Mouse (Mus musculus) forebrain, embryonic 15.5 days (tissue): ENCODE results near the gene Rarres2. TPM values are rescaled to one million over a fixed set of nuclear protein-coding genes. Genes with fewer than 3 reads are reported as not detected.
A peak's percentile ranks its signal among the peaks of the same experiment; 100 is the strongest.

Source experiments
- ATAC-seq: fragments of 200-750 bp; cut with Nextera tagmentation; replicated peaks from 2 replicates; pipeline ENCODE4 v1.8.0; 2017; ENCODE audit warnings: mild to moderate bottlenecking, moderate TSS enrichment, moderate library complexity
- H3K27ac ChIP-seq: fragments of 300-500 bp; sonication (generic); replicated peaks from 2 replicates; pipeline ENCODE4 v1.5.1; 2015; ENCODE audit warnings: mild to moderate bottlenecking, inconsistent platforms
- H3K27me3 ChIP-seq: fragments of 300-500 bp; sonication (generic); 2 replicates; pipeline ENCODE4 v1.6.1; 2015; ENCODE audit warnings: inconsistent platforms
- H3K36me3 ChIP-seq: fragments of 300-500 bp; sonication (generic); 2 replicates; pipeline ENCODE4 v1.6.1; 2015; ENCODE audit warnings: mild to moderate bottlenecking, inconsistent platforms
- H3K4me1 ChIP-seq: fragments of 300-500 bp; sonication (generic); 2 replicates; pipeline ENCODE4 v1.6.1; 2015; ENCODE audit warnings: inconsistent platforms
- H3K4me2 ChIP-seq: fragments of 300-500 bp; sonication (generic); replicated peaks from 2 replicates; pipeline ENCODE4 v1.6.1; 2015; ENCODE audit warnings: mild to moderate bottlenecking, inconsistent platforms
- H3K4me3 ChIP-seq: fragments of 300-500 bp; sonication (generic); 2 replicates; pipeline ENCODE4 v1.5.1; 2015; ENCODE audit warnings: mild to moderate bottlenecking, inconsistent platforms
- H3K9ac ChIP-seq: fragments of 300-500 bp; sonication (generic); replicated peaks from 2 replicates; pipeline ENCODE4 v1.6.1; 2015; ENCODE audit warnings: mild to moderate bottlenecking, inconsistent platforms
- H3K9me3 ChIP-seq: fragments of 300-500 bp; sonication (generic); 2 replicates; pipeline ENCODE4 v1.6.1; 2016; ENCODE audit warnings: inconsistent platforms
- WGBS: fragments of 180-500 bp; shearing (Covaris S2); methylation state at CpG from one replicate; pipeline ENCODE4 v1.1.7; 2015; ENCODE audit warnings: mixed read lengths; 5-methylcytosine and 5-hydroxymethylcytosine counted together
- polyA plus RNA-seq: library from polyadenylated mRNA; unstranded; fragments of >200 nt; fragmentation: Nextera tagmentation; extraction: Ambion mirVana; gene quantifications from 2 replicates; pipeline ENCODE4 v1.2.1, GENCODE M21; 2015

The Rarres2 gene
- polyA plus RNA-seq, 1 experiment from 2014 or later, result 3.0 TPM

DNA sequence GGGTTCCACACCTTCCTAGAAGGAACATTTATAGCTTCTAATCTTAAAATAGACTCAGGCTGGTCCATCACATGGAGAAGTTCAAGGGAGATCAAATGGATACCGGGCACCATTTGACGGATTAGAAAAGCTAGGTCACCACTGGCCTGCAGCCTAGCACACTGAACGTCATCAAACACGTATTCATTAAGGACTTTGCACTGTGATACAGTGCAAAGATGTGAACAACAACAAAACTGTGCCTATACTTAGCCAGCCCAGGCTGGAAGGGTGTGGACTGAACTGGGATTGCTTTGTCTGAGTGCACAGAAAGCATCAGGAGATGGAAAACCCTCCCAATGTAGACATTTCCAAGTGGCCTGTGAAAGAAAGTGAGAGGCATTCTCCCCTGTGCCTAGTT is 18.8 kb downstream of the Rarres2 start:
- Histone ChIP-seq H3K4me2 (peak overlapping the region; percentile 79), H3K27ac (peak overlapping the region; percentile 100), H3K9me3 (no peaks in the 10 kb centered on the region), H3K4me1 (peaks cover 18% of the 10 kb centered on the region), H3K4me3 (peak overlapping the region; percentile 62), H3K9ac (peak overlapping the region; percentile 86), H3K36me3 (no peaks in the 10 kb centered on the region), H3K27me3 (no peaks in the 10 kb centered on the region)
- WGBS, result 72% methylated on average over 4 of the region's 4 CpGs
- ATAC-seq, result peak; percentile 21

GRCm38 (mm10) chr6:48552918-48553317 is 19.7 kb downstream of the Rarres2 start:
- no peak overlapping the region for H3K4me3 ChIP-seq
- no peak overlapping the region for H3K9ac ChIP-seq
- H3K9me3 ChIP-seq, result no peaks in the 10 kb centered on the region
- no peaks in the 10 kb centered on the region for H3K36me3 ChIP-seq
- no peaks in the 10 kb centered on the region for H3K27me3 ChIP-seq
- H3K4me2 ChIP-seq, result no peak overlapping the region
- WGBS, result 74% methylated on average over 4 of the region's 4 CpGs
- H3K4me1 ChIP-seq, result peaks cover 18% of the 10 kb centered on the region
- 0 out of 2 replicates have a peak overlapping the region, but pooled peaks have one; percentile 100 for H3K27ac ChIP-seq
- ATAC-seq, result no peak

- 89% methylated on average over 6 of the region's 6 CpGs for WGBS
- Histone ChIP-seq H3K27ac (no peak overlapping the region), H3K36me3 (no peaks in the 10 kb centered on the region), H3K9me3 (no peaks in the 10 kb centered on the region), H3K4me1 (no peaks in the 10 kb centered on the region), H3K27me3 (no peaks in the 10 kb centered on the region), H3K4me2 (no peak overlapping the region), H3K9ac (no peak overlapping the region), H3K4me3 (no peak overlapping the region)
- ATAC-seq, result no peak
Measured at GRCm38 (mm10) chr6:48548314-48548713, 24.3 kb downstream of the Rarres2 start.

DNA sequence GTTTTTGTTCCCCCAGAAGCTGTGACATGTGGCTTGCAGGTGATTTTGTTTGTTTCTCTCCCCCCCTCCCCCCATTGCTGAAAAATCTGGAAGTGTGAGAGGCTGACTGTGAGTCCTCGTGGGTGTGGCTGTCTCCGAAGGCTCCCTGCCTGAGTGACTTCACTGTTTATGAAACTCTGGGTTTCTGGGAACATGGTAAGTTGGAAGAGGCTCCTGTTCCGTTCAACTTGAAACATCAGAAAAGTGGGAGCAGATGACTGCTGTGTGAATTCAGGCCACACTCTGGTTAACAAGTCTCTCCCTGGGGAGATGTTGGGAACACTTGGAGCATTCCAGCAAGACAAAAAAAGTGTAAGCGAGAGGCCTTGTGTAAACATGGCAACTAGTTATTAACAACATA is 25.7 kb downstream of the Rarres2 start:
- ATAC-seq, result no peak
- Histone ChIP-seq H3K27me3 (no peaks in the 10 kb centered on the region), H3K27ac (no peak overlapping the region), H3K9ac (no peak overlapping the region), H3K4me3 (no peak overlapping the region), H3K9me3 (no peaks in the 10 kb centered on the region), H3K4me2 (no peak overlapping the region), H3K4me1 (no peaks in the 10 kb centered on the region), H3K36me3 (no peaks in the 10 kb centered on the region; the same call in 1 of the 2 replicates)
- 79% methylated on average over 4 of the region's 4 CpGs for WGBS

DNA sequence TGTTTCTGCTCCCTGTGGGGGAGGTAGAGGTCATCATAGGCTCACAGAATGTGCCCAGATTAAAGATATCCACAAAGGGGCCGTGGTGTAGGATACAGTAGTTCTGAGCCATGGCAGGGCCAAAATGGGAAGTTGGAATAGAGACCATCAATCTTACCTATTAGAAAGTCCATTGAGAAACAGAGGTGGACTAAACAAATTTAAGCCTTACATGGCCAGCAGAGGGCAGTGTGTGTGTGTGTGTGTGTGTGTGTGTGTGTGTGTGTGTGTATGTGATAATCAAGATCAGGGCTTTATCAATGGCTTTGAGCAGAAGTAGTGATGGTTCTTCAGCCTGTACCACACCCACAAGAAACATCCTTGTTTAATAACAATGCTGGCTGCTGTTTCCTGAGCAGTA is 26.3 kb downstream of the Rarres2 start:
- Histone ChIP-seq H3K4me1 (no peaks in the 10 kb centered on the region), H3K27ac (no peak overlapping the region), H3K27me3 (no peaks in the 10 kb centered on the region), H3K9ac (no peak overlapping the region), H3K9me3 (no peaks in the 10 kb centered on the region), H3K36me3 (peaks cover 2% of the 10 kb centered on the region; the same call in 1 of the 2 replicates), H3K4me2 (no peak overlapping the region), H3K4me3 (no peak overlapping the region)
- WGBS, result 62% methylated on average over 1 of the region's 1 CpGs
- ATAC-seq, result no peak

- H3K36me3 ChIP-seq, result peaks cover 12% of the 10 kb centered on the region; the same call in 1 of the 2 replicates
- no peaks in the 10 kb centered on the region for H3K9me3 ChIP-seq
- H3K27me3 ChIP-seq, result no peaks in the 10 kb centered on the region
- H3K4me3 ChIP-seq, result no peak overlapping the region
- ATAC-seq, result no peak
- H3K27ac ChIP-seq, result no peak overlapping the region
- H3K4me1 ChIP-seq, result no peaks in the 10 kb centered on the region
- 88% methylated on average over 5 of the region's 5 CpGs for WGBS
- H3K9ac ChIP-seq, result no peak overlapping the region
- no peak overlapping the region for H3K4me2 ChIP-seq
Measured at GRCm38 (mm10) chr6:48545251-48545650, 27.3 kb downstream of the Rarres2 start.

DNA sequence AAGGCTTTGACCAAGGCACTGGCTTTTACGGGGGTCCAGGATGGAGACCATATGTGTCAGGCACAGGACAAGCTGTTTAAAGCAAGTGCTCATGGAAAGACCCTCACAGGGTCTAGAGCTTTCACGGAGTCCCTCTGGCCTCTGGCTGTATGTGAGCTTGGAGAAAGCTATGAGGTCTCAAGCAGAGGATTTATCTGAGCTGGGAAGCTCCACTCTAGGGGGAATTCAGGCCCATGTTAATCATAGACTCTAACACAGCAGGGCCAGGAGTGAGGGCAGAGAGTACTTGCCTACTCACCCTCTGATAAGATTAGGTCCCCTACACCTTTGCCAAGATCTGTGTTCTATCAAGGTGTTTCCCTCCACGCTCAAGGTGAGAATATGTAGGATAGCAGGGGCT is 30.0 kb downstream of the Rarres2 start:
- Histone ChIP-seq H3K4me2 (no peak overlapping the region), H3K27ac (no peak overlapping the region), H3K4me1 (peaks cover 19% of the 10 kb centered on the region), H3K4me3 (no peak overlapping the region), H3K9ac (no peak overlapping the region), H3K9me3 (no peaks in the 10 kb centered on the region), H3K36me3 (peaks cover 17% of the 10 kb centered on the region), H3K27me3 (no peaks in the 10 kb centered on the region)
- no peak for ATAC-seq
- 94% methylated on average over 3 of the region's 3 CpGs for WGBS

DNA sequence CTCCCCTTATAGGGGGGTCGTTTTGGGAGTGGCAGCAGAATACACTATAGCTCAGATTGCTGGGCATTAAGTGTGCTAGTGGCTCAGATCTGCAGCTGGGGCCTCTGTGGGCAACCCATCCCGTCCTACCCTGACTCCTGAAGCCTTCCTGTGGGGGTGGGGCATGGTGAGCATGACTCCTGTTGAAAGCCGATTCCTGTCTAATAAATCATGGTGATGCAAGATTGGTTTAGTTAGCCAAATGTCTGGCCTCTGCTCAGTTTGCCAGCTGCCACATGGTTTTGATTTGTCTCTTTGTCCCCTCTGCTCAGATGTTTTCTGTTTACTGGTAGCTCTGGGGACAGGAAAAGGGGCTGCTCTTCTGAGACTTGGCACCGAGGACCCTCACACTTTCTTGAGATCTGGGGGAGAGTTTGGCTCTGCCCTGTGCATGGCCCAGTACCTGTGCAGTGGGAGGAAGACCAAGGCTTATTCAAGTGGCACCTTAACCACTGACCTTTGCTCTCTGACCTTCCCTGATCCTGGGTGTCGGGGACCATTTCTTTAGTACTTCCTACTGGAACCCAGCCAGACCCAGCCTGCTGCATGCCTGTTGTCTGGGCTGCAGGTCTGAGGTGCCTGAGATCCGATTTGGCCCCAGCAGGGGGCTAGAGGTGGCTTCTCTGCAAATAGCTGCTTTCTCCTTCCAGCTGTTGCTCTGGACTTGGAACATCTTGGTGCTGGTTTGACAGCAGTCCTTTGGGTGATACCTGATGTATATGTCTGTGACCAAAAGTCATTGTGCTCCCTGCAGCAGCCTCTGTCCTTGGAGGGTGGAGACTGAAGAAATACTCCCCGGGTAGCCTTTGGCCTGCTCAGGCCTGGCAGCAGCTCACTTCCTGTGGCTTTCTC is 30.8 kb downstream of the Rarres2 start:
- ATAC-seq, result no peak
- no peak overlapping the region for H3K4me3 ChIP-seq
- peaks cover 22% of the 10 kb centered on the region for H3K4me1 ChIP-seq
- no peak overlapping the region for H3K9ac ChIP-seq
- no peaks in the 10 kb centered on the region for H3K9me3 ChIP-seq
- no peaks in the 10 kb centered on the region for H3K27me3 ChIP-seq
- no peak overlapping the region for H3K4me2 ChIP-seq
- H3K36me3 ChIP-seq, result peaks cover 17% of the 10 kb centered on the region
- H3K27ac ChIP-seq, result no peak overlapping the region
- WGBS, result 72% methylated on average over 7 of the region's 7 CpGs

DNA sequence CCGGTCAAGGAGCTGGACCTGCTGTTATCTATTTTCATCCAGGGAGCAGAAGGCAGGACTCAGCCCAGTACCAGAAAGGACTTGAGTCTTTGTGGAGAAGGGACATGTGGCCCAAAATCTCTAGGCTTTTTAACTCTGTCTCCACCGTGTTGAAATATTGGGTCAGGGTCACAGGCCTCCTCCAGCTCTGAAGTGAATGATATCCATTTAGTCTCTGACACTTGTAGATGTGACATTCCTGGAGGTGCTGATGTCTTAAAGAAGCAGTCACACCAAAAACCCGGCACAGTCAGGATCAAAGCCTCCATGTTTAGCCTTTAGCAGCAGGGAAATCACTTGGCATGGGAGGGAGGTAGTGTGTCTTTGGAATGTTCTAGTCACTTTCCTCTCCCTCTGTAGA is 31.9 kb downstream of the Rarres2 start:
- Histone ChIP-seq H3K9ac (no peak overlapping the region), H3K4me1 (peaks cover 26% of the 10 kb centered on the region), H3K9me3 (no peaks in the 10 kb centered on the region), H3K4me3 (no peak overlapping the region), H3K4me2 (no peak overlapping the region), H3K27ac (no peak overlapping the region), H3K36me3 (peaks cover 17% of the 10 kb centered on the region), H3K27me3 (no peaks in the 10 kb centered on the region)
- 85% methylated on average over 3 of the region's 3 CpGs for WGBS
- ATAC-seq, result no peak

GRCm38 (mm10) chr6:48539860-48540259 is 32.7 kb downstream of the Rarres2 start:
- Histone ChIP-seq H3K4me2 (no peak overlapping the region), H3K27me3 (no peaks in the 10 kb centered on the region), H3K9me3 (no peaks in the 10 kb centered on the region), H3K4me3 (no peak overlapping the region), H3K36me3 (peaks cover 17% of the 10 kb centered on the region), H3K9ac (no peak overlapping the region), H3K4me1 (peaks cover 26% of the 10 kb centered on the region), H3K27ac (no peak overlapping the region)
- no peak for ATAC-seq
- 81% methylated on average over 5 of the region's 5 CpGs for WGBS

GRCm38 (mm10) chr6:48538841-48539737 is 33.5 kb downstream of the Rarres2 start:
- Histone ChIP-seq H3K9ac (peak overlapping the region; percentile 97; the same call in 1 of the 2 replicates), H3K36me3 (peaks cover 17% of the 10 kb centered on the region)

More at GRCm38 (mm10) chr6:48538841-48539737, 33.5 kb downstream of the Rarres2 start:
- Histone ChIP-seq H3K9me3 (no peaks in the 10 kb centered on the region), H3K4me2 (peak overlapping the region; percentile 88), H3K27me3 (no peaks in the 10 kb centered on the region), H3K4me1 (peaks cover 26% of the 10 kb centered on the region), H3K27ac (no peak overlapping the region), H3K4me3 (peak overlapping the region; percentile 81; the same call in 1 of the 2 replicates)
- 77% methylated on average over 5 of the region's 5 CpGs for WGBS
- no peak for ATAC-seq
